Mouse (Mus musculus) heart, postnatal 0 days (tissue): ENCODE data around the gene Rfx5.

Experiments
- CTCF ChIP-seq: IDR thresholded peaks from 2 replicates; pipeline ENCODE4 v1.5.1; 2016; ENCODE audit warnings: antibody characterized with exemption, control low read depth, low read depth
- EP300 ChIP-seq: IDR thresholded peaks from 2 replicates; pipeline ENCODE4 v1.6.1; 2016; ENCODE audit warnings: antibody characterized with exemption, low read depth

DNA sequence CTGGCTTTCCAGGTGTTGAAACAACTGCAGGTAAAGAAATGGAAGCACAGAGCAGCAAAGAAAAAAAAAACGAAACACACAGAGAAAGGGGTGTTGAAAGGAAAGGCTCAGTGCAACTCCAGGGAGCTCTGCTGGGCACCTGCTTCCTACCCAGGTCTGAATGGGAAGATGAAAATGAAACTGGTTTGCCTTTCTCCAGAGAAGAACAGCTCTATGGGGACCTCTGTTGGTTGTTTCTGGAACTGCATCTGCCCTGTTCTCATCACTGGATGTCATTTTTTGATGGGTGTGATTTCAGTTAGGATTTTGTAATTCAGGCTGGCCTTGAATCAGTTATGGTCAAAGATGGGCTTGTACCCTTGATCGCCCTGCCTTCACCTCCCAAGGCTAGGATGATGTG, 43.1 kb downstream of the Rfx5 start:
- TF ChIP-seq CTCF = peak; percentile 92
- TF ChIP-seq EP300 = no peak
